Mouse (Mus musculus): ENCODE measurements around the gene Plch2.

Gene Plch2

GRCm38 (mm10) chr4:155070921-155071320, 14.3 kb upstream of the Plch2 start:
- DNase-seq: no peak

- no peak for DNase-seq
These were observed 13.6 kb upstream of the Plch2 start for GRCm38 (mm10) chr4:155070199-155070598.

GRCm38 (mm10) chr4:155069191-155069590, 12.6 kb upstream of the Plch2 start:
- DNase-seq: no peak

- no peak for DNase-seq
These were observed 11.9 kb upstream of the Plch2 start for GRCm38 (mm10) chr4:155068357-155068972.

GRCm38 (mm10) chr4:155066834-155067522, 10.4 kb upstream of the Plch2 start, which contains the start of gene Pex10:
Pex10 (plus strand) TSS chr4:155067016.
- peak; percentile 96 to 98 for DNase-seq

- DNase-seq: peak; percentile 61 to 81
These were observed 9.6 kb upstream of the Plch2 start for GRCm38 (mm10) chr4:155065970-155066833.

- no peak for DNase-seq
These were observed 7.9 kb upstream of the Plch2 start for GRCm38 (mm10) chr4:155064474-155064873.

GRCm38 (mm10) chr4:155063895-155064294, 7.3 kb upstream of the Plch2 start:
- DNase-seq: no peak

- DNase-seq: no peak
These were observed 1.7 kb upstream of the Plch2 start for GRCm38 (mm10) chr4:155058325-155058724.

GRCm38 (mm10) chr4:155050116-155050515, 6.5 kb downstream of the Plch2 start:
- peak in 1 of 2 experiments; percentile 26 for DNase-seq

- DNase-seq: no peak
These were observed 9.9 kb downstream of the Plch2 start for GRCm38 (mm10) chr4:155046636-155047035.

- no peak for DNase-seq
These were observed 13.3 kb downstream of the Plch2 start for GRCm38 (mm10) chr4:155043289-155043625.

GRCm38 (mm10) chr4:155042606-155043288, 13.8 kb downstream of the Plch2 start:
- DNase-seq: no peak

- DNase-seq: no peak
These were observed 15.9 kb downstream of the Plch2 start for GRCm38 (mm10) chr4:155040696-155041095.

GRCm38 (mm10) chr4:155040197-155040596, 16.4 kb downstream of the Plch2 start:
- DNase-seq: no peak

GRCm38 (mm10) chr4:155034787-155035186, 21.8 kb downstream of the Plch2 start:
- no peak for DNase-seq

GRCm38 (mm10) chr4:155034202-155034601, 22.4 kb downstream of the Plch2 start:
- no peak for DNase-seq

GRCm38 (mm10) chr4:155033115-155033514, 23.5 kb downstream of the Plch2 start:
- no peak for DNase-seq

GRCm38 (mm10) chr4:155024170-155025010, 32.2 kb downstream of the Plch2 start:
- no peak for DNase-seq

GRCm38 (mm10) chr4:155022228-155022855, 34.2 kb downstream of the Plch2 start:
- DNase-seq: no peak

- DNase-seq: no peak
These were observed 35.8 kb downstream of the Plch2 start for GRCm38 (mm10) chr4:155020813-155021212.

- no peak for DNase-seq
These were observed 36.4 kb downstream of the Plch2 start for GRCm38 (mm10) chr4:155020141-155020540.
